Comparison of ENCODE assay signal across 11 mouse cellular contexts in the genomic region with DNA sequence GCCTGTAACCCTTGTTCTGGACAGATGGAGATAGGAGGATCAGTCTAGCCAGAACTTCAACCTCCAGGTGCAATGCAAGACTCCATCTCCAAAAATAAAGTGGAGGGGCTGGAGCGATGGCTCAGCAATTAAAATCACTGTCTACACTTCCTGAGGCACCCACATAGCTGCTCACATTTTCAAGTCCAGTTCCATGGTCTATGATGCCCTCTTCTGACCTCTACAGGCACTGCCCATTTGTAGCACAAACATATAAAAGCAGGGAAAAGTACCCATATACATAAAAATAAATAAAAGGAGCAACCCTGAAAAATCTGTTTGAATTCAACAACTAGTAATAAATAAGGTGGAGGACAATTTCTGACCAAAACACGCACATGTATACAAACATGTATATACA. TPM values are rescaled to one million over a fixed set of nuclear protein-coding genes. Genes with fewer than 3 reads are reported as not detected.
DNase-seq lines count a peak whose midpoint lies in the region; ATAC-seq and TF ChIP-seq lines count a peak whose summit lies in the region.
"Had no signal": no experiment of that assay in that cellular context is flagged by ENCODE, and none has a peak within 500 bp of the region (broad histone marks: within the 10 kb centered on the region; RNA-seq: fewer than 3 reads in every experiment).

No protein-coding gene starts in this region.

- no peak for TF ChIP-seq EP300 in liver, postnatal 0 days (IDR thresholded peaks at IDR 0.05; ENCODE audit: low read depth)

- no peaks in the 10 kb centered on the region for H3K9me3 ChIP-seq in liver, postnatal 0 days (ENCODE audit: low read length)
- no peaks in the 10 kb centered on the region for H3K9me3 ChIP-seq in intestine, embryonic 15.5 days

- H3K27ac ChIP-seq in liver, postnatal 0 days (ENCODE audit: low read depth): no peak overlapping the region
- no peak overlapping the region for H3K27ac ChIP-seq in intestine, embryonic 15.5 days

- H3K4me1 ChIP-seq in liver, postnatal 0 days (ENCODE audit: insufficient read depth): peaks cover 6% of the 10 kb centered on the region; the same call in 1 of the 2 replicates
- H3K4me1 ChIP-seq in intestine, embryonic 15.5 days (replicated peaks): no peaks in the 10 kb centered on the region

- WGBS in liver, postnatal 0 days (ENCODE audit: insufficient replicate concordance): 69% methylated on average over 2 of the region's 2 CpGs
- 69% methylated on average over 2 of the region's 2 CpGs for WGBS in intestine, embryonic 15.5 days

- H3K4me2 ChIP-seq in liver, postnatal 0 days (ENCODE audit: low read depth, low read length): no peak overlapping the region
- no peak overlapping the region for H3K4me2 ChIP-seq in intestine, embryonic 15.5 days (replicated peaks)
- H3K4me2 ChIP-seq: midbrain, embryonic 11.5 days had no signal

- CTCF ChIA-PET in Patski (lab: Charles Lee): interaction anchor here (1.3 to 1.4 kb wide), 3 partner anchors 9 to 15 kb away, joined by 3 to 4 read pairs (median 4); no protein-coding TSS in a partner anchor

- H3K9ac ChIP-seq in liver, postnatal 0 days (replicated peaks): no peak overlapping the region
- no peak overlapping the region for H3K9ac ChIP-seq in intestine, embryonic 15.5 days

- POLR2A ChIA-PET in Patski (lab: Charles Lee): interaction anchor here (1.3 kb wide), 1 partner anchor 16 kb away, joined by 3 read pairs; no protein-coding TSS in a partner anchor

- peak; percentile 44; the same call in 1 of the 2 replicates for ATAC-seq in liver, postnatal 0 days
- no peak for ATAC-seq in Patski
- ATAC-seq in neutrophil, adult 5-6 weeks (ENCODE audit: extremely low read depth, insufficient number of reproducible peaks, low FRiP score, poor library complexity, severe bottlenecking): peak; percentile 55; the same call in 1 of the 2 replicates
- ATAC-seq in intestine, embryonic 15.5 days: no peak; the same call in 1 of the 2 replicates

- H3K27me3 ChIP-seq in liver, postnatal 0 days (ENCODE audit: insufficient read depth, low read length): no peaks in the 10 kb centered on the region
- no peaks in the 10 kb centered on the region for H3K27me3 ChIP-seq in Patski
- H3K27me3 ChIP-seq in intestine, embryonic 15.5 days (replicated peaks): no peaks in the 10 kb centered on the region

- peak; percentile 57 for TF ChIP-seq CTCF in liver, postnatal 0 days (IDR thresholded peaks at IDR 0.05; ENCODE audit: low read depth)
- peak; percentile 56 for TF ChIP-seq CTCF in Patski (IDR thresholded peaks at IDR 0.05)

- in situ Hi-C loops in Patski (cut with MboI; ENCODE audit: low pct_unique_long_range_greater_than_20kb): no loop called here

- peak; percentile 7 for DNase-seq in embryo, embryonic 10 days (ENCODE audit: low spot score)
- DNase-seq in embryo, embryonic 11 days: no peak
- DNase-seq in liver, postnatal 0 days: no peak
- DNase-seq in liver (no peak), Patski (ENCODE audit: low read depth, low spot score) (no peak)
- no peak for DNase-seq in right cerebral cortex, postnatal 10 days (ENCODE audit: low spot score in 2 of 2)
- DNase-seq: heart, adult 11 months; thymus, adult 2 months had no signal

- H3K4me3 ChIP-seq in liver, postnatal 0 days (ENCODE audit: low read depth, low read length): no peak overlapping the region
- no peak overlapping the region for H3K4me3 ChIP-seq in intestine, embryonic 15.5 days (replicated peaks)

- H3K36me3 ChIP-seq in liver, postnatal 0 days (replicated peaks; ENCODE audit: insufficient read depth, low read length): no peaks in the 10 kb centered on the region; the same call in 1 of the 2 replicates
- H3K36me3 ChIP-seq in intestine, embryonic 15.5 days: no peaks in the 10 kb centered on the region

RNA-seq across cellular contexts. Expression of a gene that starts 39.1 kb away (rescaled TPM):
- polyA plus RNA-seq in liver, postnatal 0 days (2015; fragmentation: Nextera tagmentation; extraction: Ambion mirVana): 22.3 and 27.9 TPM in 2 replicates
- 64.6 TPM for polyA plus RNA-seq in Patski (2021)
- 26.5 and 35.8 TPM in 2 replicates for total RNA-seq in neutrophil, adult 5-6 weeks (2017)
- polyA plus RNA-seq in intestine, embryonic 15.5 days (2015; fragmentation: Nextera tagmentation; extraction: Ambion mirVana): 10.4 and 14.0 TPM in 2 replicates

Comparison
In these comparisons a context has a peak if more than half of its experiments do, and no peak if none do; other contexts are left out.
1. ATAC-seq: peak in liver, postnatal 0 days (single experiment) and neutrophil, adult 5-6 weeks (single experiment); none in Patski (single experiment) and intestine, embryonic 15.5 days (single experiment).